Mouse (Mus musculus): ENCODE measurements around the gene Adamts2. TPM values are rescaled to one million over a fixed set of nuclear protein-coding genes. Genes with fewer than 3 reads are reported as not detected.
A peak's percentile ranks its signal among the peaks of the same experiment; 100 is the strongest.

Adamts2 gene
- polyA plus RNA-seq, 1 experiment from 2014 or later = 10.2 TPM

- H3K36me3 ChIP-seq (ENCODE audit: control insufficient read depth, insufficient read depth, low read length) = no peaks in the 10 kb centered on the region
- ATAC-seq (replicated peaks; ENCODE audit: low FRiP score, low TSS enrichment, low read depth) (no peak), DNase-seq (ENCODE audit: low spot score) (no peak)
- no peak overlapping the region for H3K27ac ChIP-seq (ENCODE audit: low read depth)
- no peaks in the 10 kb centered on the region for H3K27me3 ChIP-seq (replicated peaks; ENCODE audit: control insufficient read depth, insufficient read depth, low read length)
- peaks cover 20% of the 10 kb centered on the region for H3K4me1 ChIP-seq (replicated peaks; ENCODE audit: control insufficient read depth, insufficient read depth, low read length)
- no peak overlapping the region for H3K4me3 ChIP-seq (ENCODE audit: low read depth, low read length)
- no peak overlapping the region for H3K9ac ChIP-seq (ENCODE audit: low read length)
- 80% methylated on average over 2 of the region's 2 CpGs for WGBS
- H3K4me2 ChIP-seq (ENCODE audit: low read length) = no peak overlapping the region
- H3K9me3 ChIP-seq (ENCODE audit: control insufficient read depth, low read length) = no peaks in the 10 kb centered on the region
Measured at GRCm38 (mm10) chr11:50630462-50630861, 28.6 kb downstream of the Adamts2 start.

GRCm38 (mm10) chr11:50632270-50632669 is 30.4 kb downstream of the Adamts2 start:
- 20% methylated on average over 4 of the region's 4 CpGs for WGBS
- ATAC-seq (replicated peaks; ENCODE audit: low FRiP score, low TSS enrichment, low read depth) = peak; percentile 41; the same call in 1 of the 2 replicates
- peaks cover 25% of the 10 kb centered on the region for H3K4me1 ChIP-seq (replicated peaks; ENCODE audit: control insufficient read depth, insufficient read depth, low read length)
- no peak overlapping the region for H3K4me2 ChIP-seq (ENCODE audit: low read length)
- H3K27ac ChIP-seq (ENCODE audit: low read depth) = peak overlapping the region; percentile 65; the same call in 1 of the 2 replicates
- no peaks in the 10 kb centered on the region for H3K27me3 ChIP-seq (replicated peaks; ENCODE audit: control insufficient read depth, insufficient read depth, low read length)
- no peak overlapping the region for H3K9ac ChIP-seq (ENCODE audit: low read length)
- DNase-seq (ENCODE audit: low spot score) = no peak
- H3K9me3 ChIP-seq (ENCODE audit: control insufficient read depth, low read length) = no peaks in the 10 kb centered on the region
- no peaks in the 10 kb centered on the region for H3K36me3 ChIP-seq (ENCODE audit: control insufficient read depth, insufficient read depth, low read length)
- H3K4me3 ChIP-seq (ENCODE audit: low read depth, low read length) = no peak overlapping the region

GRCm38 (mm10) chr11:50635051-50635590 is 33.2 kb downstream of the Adamts2 start:
- no peak overlapping the region for H3K4me3 ChIP-seq (ENCODE audit: low read depth, low read length)
- WGBS = 44% methylated on average over 2 of the region's 2 CpGs
- DNase-seq (ENCODE audit: low spot score) = no peak
- H3K4me1 ChIP-seq (replicated peaks; ENCODE audit: control insufficient read depth, insufficient read depth, low read length) = peaks cover 25% of the 10 kb centered on the region
- ATAC-seq (replicated peaks; ENCODE audit: low FRiP score, low TSS enrichment, low read depth) = 0 out of 2 replicates have a peak, but pooled peaks have one; percentile 34
- no peak overlapping the region for H3K4me2 ChIP-seq (ENCODE audit: low read length)
- peak overlapping the region; percentile 71 for H3K27ac ChIP-seq (ENCODE audit: low read depth)
- no peaks in the 10 kb centered on the region for H3K9me3 ChIP-seq (ENCODE audit: control insufficient read depth, low read length)
- H3K36me3 ChIP-seq (ENCODE audit: control insufficient read depth, insufficient read depth, low read length) = no peaks in the 10 kb centered on the region
- H3K9ac ChIP-seq (ENCODE audit: low read length) = no peak overlapping the region
- H3K27me3 ChIP-seq (replicated peaks; ENCODE audit: control insufficient read depth, insufficient read depth, low read length) = no peaks in the 10 kb centered on the region

- Histone ChIP-seq H3K36me3 (ENCODE audit: control insufficient read depth, insufficient read depth, low read length) (no peaks in the 10 kb centered on the region), H3K4me1 (replicated peaks; ENCODE audit: control insufficient read depth, insufficient read depth, low read length) (peaks cover 21% of the 10 kb centered on the region), H3K27ac (ENCODE audit: low read depth) (no peak overlapping the region), H3K27me3 (replicated peaks; ENCODE audit: control insufficient read depth, insufficient read depth, low read length) (no peaks in the 10 kb centered on the region), H3K4me3 (ENCODE audit: low read depth, low read length) (no peak overlapping the region), H3K9me3 (ENCODE audit: control insufficient read depth, low read length) (no peaks in the 10 kb centered on the region), H3K9ac (ENCODE audit: low read length) (no peak overlapping the region), H3K4me2 (ENCODE audit: low read length) (no peak overlapping the region)
- ATAC-seq (replicated peaks; ENCODE audit: low FRiP score, low TSS enrichment, low read depth) (no peak), DNase-seq (ENCODE audit: low spot score) (no peak)
- 90% methylated on average over 11 of the region's 11 CpGs for WGBS
Measured at GRCm38 (mm10) chr11:50637026-50637425, 35.1 kb downstream of the Adamts2 start.

GRCm38 (mm10) chr11:50638197-50638867 is 36.4 kb downstream of the Adamts2 start:
- H3K27me3 ChIP-seq (replicated peaks; ENCODE audit: control insufficient read depth, insufficient read depth, low read length) = no peaks in the 10 kb centered on the region
- H3K4me1 ChIP-seq (replicated peaks; ENCODE audit: control insufficient read depth, insufficient read depth, low read length) = peaks cover 14% of the 10 kb centered on the region; the same call in 1 of the 2 replicates
- H3K4me3 ChIP-seq (ENCODE audit: low read depth, low read length) = no peak overlapping the region
- H3K36me3 ChIP-seq (ENCODE audit: control insufficient read depth, insufficient read depth, low read length) = no peaks in the 10 kb centered on the region
- H3K27ac ChIP-seq (ENCODE audit: low read depth) = no peak overlapping the region
- DNase-seq (ENCODE audit: low spot score) (no peak), ATAC-seq (replicated peaks; ENCODE audit: low FRiP score, low TSS enrichment, low read depth) (no peak)
- no peaks in the 10 kb centered on the region for H3K9me3 ChIP-seq (ENCODE audit: control insufficient read depth, low read length)
- no peak overlapping the region for H3K9ac ChIP-seq (ENCODE audit: low read length)
- no peak overlapping the region for H3K4me2 ChIP-seq (ENCODE audit: low read length)
- WGBS = 95% methylated on average over 13 of the region's 13 CpGs

GRCm38 (mm10) chr11:50638868-50639220 is 37.0 kb downstream of the Adamts2 start:
- H3K36me3 ChIP-seq (ENCODE audit: control insufficient read depth, insufficient read depth, low read length) = no peaks in the 10 kb centered on the region
- H3K9ac ChIP-seq (ENCODE audit: low read length) = no peak overlapping the region
- ATAC-seq (replicated peaks; ENCODE audit: low FRiP score, low TSS enrichment, low read depth) = no peak
- no peaks in the 10 kb centered on the region for H3K27me3 ChIP-seq (replicated peaks; ENCODE audit: control insufficient read depth, insufficient read depth, low read length)
- 82% methylated on average over 3 of the region's 3 CpGs for WGBS
- peaks cover 14% of the 10 kb centered on the region; the same call in 1 of the 2 replicates for H3K4me1 ChIP-seq (replicated peaks; ENCODE audit: control insufficient read depth, insufficient read depth, low read length)
- no peaks in the 10 kb centered on the region for H3K9me3 ChIP-seq (ENCODE audit: control insufficient read depth, low read length)
- no peak overlapping the region for H3K4me3 ChIP-seq (ENCODE audit: low read depth, low read length)
- no peak for DNase-seq (ENCODE audit: low spot score)
- no peak overlapping the region for H3K4me2 ChIP-seq (ENCODE audit: low read length)
- H3K27ac ChIP-seq (ENCODE audit: low read depth) = no peak overlapping the region

GRCm38 (mm10) chr11:50642583-50642982 is 40.7 kb downstream of the Adamts2 start:
- H3K27ac ChIP-seq (ENCODE audit: low read depth) = no peak overlapping the region
- ATAC-seq (replicated peaks; ENCODE audit: low FRiP score, low TSS enrichment, low read depth) = no peak
- H3K4me2 ChIP-seq (ENCODE audit: low read length) = no peak overlapping the region
- peaks cover 3% of the 10 kb centered on the region for H3K9me3 ChIP-seq (ENCODE audit: control insufficient read depth, low read length)
- H3K27me3 ChIP-seq (replicated peaks; ENCODE audit: control insufficient read depth, insufficient read depth, low read length) = no peaks in the 10 kb centered on the region
- 63% methylated on average over 3 of the region's 3 CpGs for WGBS
- H3K4me3 ChIP-seq (ENCODE audit: low read depth, low read length) = no peak overlapping the region
- peaks cover 14% of the 10 kb centered on the region; the same call in 1 of the 2 replicates for H3K4me1 ChIP-seq (replicated peaks; ENCODE audit: control insufficient read depth, insufficient read depth, low read length)
- no peak for DNase-seq (ENCODE audit: low spot score)
- H3K36me3 ChIP-seq (ENCODE audit: control insufficient read depth, insufficient read depth, low read length) = no peaks in the 10 kb centered on the region
- no peak overlapping the region for H3K9ac ChIP-seq (ENCODE audit: low read length)

GRCm38 (mm10) chr11:50646148-50646547 is 44.3 kb downstream of the Adamts2 start:
- Histone ChIP-seq H3K4me2 (ENCODE audit: low read length) (no peak overlapping the region), H3K4me1 (replicated peaks; ENCODE audit: control insufficient read depth, insufficient read depth, low read length) (peaks cover 14% of the 10 kb centered on the region; the same call in 1 of the 2 replicates), H3K36me3 (ENCODE audit: control insufficient read depth, insufficient read depth, low read length) (no peaks in the 10 kb centered on the region), H3K4me3 (ENCODE audit: low read depth, low read length) (no peak overlapping the region), H3K9me3 (ENCODE audit: control insufficient read depth, low read length) (peaks cover 7% of the 10 kb centered on the region), H3K27me3 (replicated peaks; ENCODE audit: control insufficient read depth, insufficient read depth, low read length) (no peaks in the 10 kb centered on the region), H3K27ac (ENCODE audit: low read depth) (0 out of 2 replicates have a peak overlapping the region, but pooled peaks have one; percentile 47), H3K9ac (ENCODE audit: low read length) (no peak overlapping the region)
- peak; percentile 71 for DNase-seq (ENCODE audit: low spot score)
- peak; percentile 80 for ATAC-seq (replicated peaks; ENCODE audit: low FRiP score, low TSS enrichment, low read depth)
- WGBS = 27% methylated on average over 4 of the region's 4 CpGs
